Mouse (Mus musculus) thymus, postnatal 25 days (tissue): ENCODE results near the gene Pdpk1.
"Not testable (repeated sequence)": the region's sequence is repeated elsewhere in the genome, so short reads cannot be mapped to it uniquely, and the experiment has no call there.

Experiments
- DNase-seq: peaks from one replicate; pipeline ENCODE4 v3.0.0; 2022

Gene Pdpk1

DNA sequence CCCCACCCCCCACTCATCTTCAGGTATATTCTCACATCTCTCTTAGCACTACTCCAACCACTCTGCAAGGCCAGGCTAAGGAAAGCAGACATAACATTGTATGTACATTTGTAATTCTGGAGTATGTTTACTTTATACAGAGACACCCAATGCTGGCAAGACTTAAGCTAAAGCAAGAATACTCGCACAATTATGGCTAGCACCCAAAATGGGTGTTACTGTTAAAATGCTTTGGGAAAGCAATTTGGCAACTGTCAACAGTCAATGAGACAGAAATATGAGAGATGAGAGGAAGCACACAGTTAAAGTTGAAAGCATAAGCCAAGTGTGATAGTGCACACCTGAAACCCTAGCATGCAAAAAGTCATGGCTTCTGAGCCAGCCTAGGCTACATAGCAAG lies 39.5 kb downstream of the Pdpk1 start:
- no peak for DNase-seq

DNA sequence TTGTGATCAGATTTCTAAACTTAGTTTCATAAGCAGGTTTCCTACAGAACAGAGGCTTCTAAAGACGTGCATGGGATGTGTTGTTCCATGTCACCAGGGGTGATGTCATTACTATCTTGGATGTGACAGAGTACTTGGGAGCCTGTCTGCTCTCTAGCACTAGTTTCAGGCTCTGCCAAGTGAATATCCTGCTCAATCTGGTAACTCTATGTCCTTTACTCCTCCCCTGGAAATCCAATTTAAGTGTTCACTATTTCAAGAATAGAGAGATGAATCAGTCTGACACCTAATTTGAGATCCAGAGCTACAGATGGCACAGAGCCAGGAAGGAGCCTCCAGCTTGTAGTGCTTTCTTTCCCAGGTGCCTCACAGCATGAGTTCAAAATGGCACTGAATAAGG lies 41.8 kb downstream of the Pdpk1 start:
- DNase-seq, result no peak

DNA sequence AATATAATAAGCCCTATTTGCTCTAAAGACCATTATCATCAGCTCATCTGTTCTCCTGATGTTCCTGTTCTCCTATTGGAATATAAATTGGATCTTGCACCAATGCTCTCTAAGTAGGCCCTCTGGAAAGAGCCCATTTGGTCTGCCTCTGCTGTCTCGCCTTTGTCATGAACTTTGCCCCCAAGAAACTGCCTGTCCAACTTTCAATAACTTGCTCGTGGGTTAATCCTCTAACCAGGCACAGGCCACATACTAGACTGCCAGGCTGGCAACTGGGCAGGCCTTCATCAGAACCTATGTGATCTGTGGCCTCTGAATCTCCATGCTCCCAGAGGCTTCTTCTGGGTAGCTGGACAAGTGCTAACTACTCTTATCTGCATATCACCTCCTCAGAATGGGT lies 45.6 kb downstream of the Pdpk1 start:
- DNase-seq, result no peak

DNA sequence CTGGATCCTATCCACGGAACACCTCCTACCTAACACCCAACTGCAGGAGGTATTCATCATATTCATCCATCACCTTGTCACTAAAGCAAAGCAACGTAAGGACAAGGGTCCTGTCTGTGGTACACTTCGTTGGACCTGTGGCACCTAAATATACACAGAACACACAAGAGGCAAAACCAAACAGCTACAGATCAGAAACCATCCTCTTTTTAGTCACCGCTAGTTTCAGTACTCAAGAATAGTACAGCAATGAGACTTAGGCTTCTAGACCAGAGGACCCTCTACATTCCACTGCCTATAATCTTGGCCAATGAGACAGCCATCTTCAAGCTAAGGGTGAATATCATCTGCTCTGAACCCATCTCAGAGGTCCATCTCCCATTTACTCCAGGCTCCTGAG lies 52.4 kb downstream of the Pdpk1 start:
- no peak for DNase-seq

DNA sequence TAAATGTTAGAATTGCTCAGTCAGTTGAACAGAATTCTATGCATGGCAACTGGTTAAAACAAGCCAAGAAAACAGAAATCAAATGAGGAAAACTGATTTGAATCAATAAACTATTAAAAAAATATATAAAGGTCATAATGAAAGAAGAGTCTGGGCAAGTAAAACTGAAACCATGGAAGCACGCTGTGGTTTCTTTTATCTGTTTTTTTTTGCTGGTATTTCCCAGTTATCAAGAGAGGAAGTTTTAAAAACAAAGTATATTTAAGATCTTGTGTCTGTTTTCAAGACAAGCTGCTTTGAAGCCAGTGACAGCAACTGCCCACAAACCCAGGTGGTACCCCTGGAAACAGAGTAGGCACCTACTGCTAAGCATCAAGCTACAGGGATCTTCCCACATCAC lies 60.1 kb downstream of the Pdpk1 start:
- no peak for DNase-seq

DNA sequence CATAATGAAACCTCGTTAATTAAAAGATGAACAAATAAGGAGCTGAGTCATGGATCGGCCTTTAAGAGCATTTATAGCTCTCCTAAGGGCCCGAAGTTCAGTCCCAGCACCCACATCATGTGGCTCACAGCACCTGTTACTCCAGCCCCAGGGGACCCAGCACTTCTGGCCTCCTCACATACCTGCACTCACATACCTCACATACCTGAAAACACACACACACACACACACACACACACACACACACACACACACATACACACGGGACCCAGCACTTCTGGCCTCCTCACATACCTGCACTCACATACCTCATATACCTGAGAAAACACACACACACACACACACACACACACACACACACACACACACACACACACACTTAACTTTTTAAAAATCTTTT lies 64.3 kb downstream of the Pdpk1 start:
- DNase-seq, result not testable (repeated sequence)

DNA sequence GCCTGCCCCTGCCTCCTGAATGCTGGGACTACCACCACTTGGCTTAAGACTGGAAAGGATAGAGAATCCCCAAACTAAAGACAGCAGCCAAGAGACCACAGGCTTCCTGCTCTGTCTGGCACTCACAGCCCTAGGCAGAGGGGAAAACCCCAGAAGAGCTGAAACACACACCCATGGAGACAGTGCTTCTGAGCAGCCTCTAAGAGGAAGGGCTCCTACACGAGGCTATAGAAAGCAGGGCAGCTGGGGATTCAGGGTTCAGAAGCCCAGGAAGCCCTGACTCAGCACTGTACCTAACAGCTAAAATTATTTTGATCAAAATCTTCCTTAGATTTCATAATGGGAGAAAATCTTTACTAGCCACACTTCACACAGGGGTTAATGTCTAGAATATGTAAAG lies 66.1 kb downstream of the Pdpk1 start:
- peak; percentile 4 for DNase-seq

DNA sequence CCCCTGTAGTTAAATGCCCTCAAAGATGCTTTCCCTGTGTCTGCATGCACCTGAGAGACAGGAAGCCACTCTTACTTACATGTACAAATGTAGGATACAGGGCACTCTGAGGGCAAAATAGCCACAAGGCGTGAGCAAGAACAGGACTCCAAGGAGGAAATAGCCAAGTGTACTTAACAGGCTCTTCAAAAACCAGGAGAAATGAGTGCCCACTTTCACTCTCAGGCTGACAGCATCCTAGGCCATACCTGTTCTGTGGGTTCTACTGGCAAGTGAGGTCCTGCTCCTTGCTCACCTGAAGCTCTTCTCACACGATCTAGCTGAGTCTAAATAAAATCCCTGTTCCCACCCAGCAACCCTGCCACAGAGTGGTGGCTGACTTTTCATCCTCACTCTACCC lies 73.6 kb downstream of the Pdpk1 start:
- no peak for DNase-seq

DNA sequence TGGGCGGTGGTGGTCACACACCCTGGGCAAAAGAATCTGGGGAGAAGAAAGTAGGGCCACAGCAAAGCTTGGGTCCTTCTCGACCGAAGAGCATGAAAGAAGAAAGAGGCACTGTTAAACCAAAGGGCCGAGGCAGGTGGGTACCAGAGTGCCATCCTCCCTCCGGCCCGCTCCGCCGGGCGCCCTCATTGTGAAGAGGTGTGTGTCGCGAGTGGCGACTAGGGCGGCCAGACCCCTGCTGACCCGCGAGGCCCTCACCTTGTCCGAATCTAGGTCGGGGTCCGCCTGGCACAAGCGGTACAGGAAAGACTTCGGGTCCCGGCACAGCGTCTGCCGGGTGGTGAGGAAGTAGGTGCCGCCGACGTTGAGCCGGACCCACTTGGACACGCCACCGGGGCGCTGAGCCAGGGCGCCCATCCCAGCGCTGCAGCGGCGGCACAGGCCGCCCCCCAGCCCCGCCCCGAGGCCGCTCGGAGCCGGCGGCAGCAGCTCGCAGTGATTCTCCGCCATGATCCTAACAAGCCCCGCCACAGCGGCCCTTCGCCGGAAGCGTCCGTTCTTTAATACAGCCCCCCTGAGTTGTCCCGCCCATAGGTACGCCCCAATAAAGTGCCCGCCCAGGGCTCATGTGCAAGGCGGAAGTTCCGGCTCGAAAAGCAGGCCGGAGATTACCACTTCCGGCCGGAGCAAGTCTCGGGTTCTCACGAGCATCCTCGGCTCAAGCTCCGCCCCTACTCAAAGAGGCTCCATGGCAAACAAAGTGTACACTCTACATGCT lies 77.6 kb downstream of the Pdpk1 start, which contains the start of gene Kctd5:
Gene Kctd5, minus strand, starts transcription at position 567 of the 778 bp plus-strand sequence.
- peak; percentile 89 for DNase-seq

DNA sequence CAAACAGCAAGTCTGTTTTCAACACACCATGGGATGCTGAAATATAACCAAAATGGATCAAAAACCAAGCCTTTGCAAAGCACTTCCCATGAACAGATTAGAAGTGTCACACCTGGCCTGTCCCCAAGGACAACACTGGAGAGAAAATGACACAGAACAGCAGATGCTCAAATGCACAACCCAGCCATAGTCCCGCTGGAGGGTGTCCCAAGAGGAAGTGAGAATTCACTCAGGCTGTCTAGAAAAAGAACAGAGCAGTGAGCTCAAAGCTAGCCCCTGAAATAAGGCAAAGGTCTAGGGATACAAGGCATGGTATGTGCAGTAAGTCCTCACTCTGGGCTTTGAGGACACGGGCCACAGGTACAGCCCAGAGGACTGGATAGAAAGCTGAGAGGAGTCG lies 81.2 kb downstream of the Pdpk1 start:
- DNase-seq, result no peak

DNA sequence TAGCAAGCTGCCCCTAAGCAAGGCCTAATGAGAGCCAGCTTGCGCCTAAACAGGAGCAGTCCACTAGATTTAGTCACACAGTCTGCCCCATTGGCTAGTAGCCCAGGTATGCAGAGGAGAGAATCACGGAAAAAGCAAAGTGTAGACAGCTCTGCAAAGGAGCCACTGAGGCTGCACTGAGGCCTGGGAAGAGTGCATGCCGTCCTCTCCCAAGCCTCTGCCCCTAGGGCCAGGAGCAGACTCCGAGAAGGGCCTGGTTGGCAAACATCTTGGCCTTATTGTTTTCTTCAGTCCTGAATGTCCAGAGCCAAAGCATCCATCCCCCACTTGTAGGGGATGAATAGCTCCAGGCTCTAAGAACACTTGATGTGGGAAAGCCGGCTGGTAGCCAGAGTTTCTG lies 82.5 kb downstream of the Pdpk1 start:
- no peak for DNase-seq

DNA sequence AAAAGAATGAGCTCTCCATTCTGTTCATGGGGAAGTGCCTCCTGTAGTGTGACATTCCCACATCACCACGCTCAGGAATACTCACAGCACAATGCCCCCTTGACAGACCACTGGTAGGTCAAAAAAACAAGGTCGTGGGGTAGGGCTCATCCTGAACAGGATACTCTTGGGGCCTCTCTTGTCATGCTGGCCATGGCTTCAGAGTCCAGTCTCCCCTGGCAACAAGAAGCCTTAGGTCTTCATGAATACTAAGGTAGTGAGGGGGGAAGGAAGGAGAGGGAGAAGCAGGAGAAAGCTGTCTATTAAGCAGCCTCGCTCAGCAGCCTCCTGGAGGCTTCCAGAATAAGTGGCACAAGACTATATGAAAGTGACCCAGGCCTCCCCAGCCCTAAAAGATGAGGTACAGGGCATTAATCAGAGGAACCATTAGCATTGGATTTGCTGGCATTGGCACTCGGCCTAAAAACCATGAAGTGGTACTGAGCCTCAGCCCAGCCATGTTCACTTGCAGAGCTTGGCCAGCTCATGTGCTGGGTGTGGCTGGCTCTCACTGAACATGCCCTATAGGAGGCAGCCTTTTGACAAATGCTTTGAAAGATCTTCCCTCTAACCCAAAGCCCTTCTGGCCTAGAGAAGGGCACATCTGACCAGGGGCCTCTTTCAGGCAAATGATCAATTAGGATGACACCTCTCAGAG lies 88.1 kb downstream of the Pdpk1 start:
- no peak for DNase-seq

DNA sequence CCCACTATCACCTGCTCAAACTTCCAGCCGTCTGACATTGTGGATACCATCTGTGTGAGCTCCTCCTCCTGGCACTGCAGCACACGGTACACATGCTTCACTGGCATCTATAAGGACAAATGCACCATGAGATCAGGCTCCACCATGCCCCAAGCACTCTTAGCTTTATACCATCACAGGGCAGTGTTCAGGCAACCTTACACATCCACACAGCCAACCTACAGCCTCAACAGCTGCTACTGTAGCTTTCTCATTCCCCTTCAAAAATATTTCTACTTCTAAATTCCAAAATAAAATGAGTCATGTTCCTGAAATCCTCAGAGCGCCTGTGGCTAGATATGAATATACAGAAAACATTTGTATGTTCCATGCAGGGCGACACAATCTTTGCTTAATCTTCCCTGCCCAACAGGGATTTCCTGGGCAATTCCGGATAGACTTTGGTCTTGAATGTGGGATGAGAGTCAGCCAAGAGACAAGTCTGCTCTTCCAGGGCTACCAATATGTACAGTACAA lies 92.9 kb downstream of the Pdpk1 start:
- DNase-seq, result no peak

DNA sequence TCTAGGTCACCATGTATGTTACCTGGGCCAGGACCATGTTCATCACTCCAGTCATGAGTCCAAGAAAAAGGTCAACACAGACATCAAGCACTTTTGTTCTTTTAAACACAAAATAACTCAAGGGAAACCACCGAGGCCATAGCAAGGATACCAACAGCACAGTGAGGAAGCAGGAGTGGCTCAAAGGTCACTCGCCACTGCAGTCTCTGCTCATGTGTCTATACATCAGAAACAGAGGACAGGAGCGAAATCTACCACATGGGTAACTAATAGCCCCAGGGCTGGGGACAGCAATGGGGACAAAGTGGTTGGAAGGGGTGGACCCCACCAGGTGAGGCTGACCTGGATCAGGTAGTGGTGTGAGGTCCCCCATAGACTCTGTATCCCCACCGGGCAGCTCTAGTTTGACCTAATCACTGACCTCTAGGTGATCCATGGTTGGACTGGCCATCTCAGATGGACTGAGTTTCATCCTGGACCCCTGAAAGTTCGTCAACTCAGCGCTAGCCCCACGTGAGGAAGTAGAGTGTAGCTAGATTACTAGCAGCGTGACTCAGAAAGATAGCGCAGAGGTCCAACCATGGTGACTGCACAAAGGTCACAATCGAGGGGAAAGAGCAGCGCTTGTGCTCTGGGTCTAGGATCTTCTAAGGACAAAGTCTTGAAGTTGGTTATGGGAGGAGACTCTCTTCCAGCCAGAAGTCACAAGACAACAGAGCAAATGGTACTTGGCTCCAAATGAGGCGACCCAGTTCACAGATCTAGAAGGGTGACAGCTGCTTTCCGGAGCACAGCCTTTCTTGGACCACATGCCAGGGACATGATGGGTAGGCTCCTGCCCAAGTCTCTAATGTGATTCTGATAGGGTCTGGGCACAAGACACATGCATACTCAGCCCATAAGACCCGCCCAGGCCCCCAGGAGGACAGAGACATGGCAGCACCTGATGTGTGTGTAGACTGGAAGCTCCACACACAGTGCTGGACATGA lies 93.8 kb downstream of the Pdpk1 start:
- no peak for DNase-seq

DNA sequence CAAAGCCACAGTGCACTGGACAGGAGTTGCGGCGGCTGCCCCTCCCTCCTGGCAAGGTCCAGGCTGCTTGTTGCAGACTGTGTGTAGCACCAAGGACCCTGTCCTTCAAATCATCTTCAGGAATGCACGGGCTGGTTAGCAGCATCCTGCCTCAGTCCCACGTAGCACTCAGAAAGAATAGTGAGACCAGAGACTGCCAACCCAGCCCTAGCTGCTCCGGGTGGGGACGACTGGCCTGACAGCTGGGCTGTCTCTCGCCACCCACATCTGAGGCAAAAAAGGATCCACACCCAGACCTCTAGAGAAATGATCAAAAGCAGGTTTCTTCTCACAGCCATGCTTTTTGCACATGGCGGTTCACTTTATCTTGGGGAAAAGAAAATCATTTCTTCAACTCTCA lies 101.7 kb downstream of the Pdpk1 start:
- DNase-seq, result no peak

DNA sequence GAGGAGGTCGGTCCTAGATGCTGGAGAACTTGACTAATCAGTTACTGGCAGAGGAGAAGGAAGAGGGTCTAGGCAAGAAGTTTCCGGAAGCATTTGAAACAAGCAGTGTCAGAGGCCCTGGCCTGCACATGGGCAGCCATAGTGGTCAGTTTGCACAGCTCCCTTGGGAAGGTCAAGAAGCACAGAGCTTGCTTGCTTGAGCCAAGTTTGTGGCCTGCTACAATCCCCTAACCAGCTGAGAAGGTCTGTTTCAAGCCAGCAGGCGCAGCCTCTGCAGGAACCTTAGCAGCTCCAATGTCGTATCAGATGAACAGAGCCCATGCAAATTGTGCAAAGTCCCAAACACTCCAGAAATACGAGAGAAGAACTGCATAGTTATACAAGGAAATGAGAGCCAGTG lies 102.7 kb downstream of the Pdpk1 start:
- no peak for DNase-seq

DNA sequence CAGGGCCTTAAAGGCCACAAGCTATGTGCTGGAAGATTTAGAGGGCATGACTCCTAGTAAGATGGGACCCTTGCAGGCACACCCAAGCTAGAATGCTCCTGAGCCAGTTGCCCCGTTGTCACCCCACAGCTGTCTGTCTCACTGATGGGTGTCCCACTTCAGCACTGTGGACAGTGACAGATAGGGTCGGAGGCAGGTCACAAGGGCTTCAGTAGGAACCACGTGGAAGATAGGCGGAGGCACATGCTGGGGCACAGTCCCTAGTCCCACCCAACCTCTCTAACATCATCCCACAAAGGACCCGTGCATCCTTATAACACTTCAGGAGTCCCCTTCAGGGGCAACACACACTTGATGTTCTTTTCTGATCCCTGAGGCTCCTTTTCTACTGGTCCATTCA lies 104.7 kb downstream of the Pdpk1 start:
- no peak for DNase-seq

DNA sequence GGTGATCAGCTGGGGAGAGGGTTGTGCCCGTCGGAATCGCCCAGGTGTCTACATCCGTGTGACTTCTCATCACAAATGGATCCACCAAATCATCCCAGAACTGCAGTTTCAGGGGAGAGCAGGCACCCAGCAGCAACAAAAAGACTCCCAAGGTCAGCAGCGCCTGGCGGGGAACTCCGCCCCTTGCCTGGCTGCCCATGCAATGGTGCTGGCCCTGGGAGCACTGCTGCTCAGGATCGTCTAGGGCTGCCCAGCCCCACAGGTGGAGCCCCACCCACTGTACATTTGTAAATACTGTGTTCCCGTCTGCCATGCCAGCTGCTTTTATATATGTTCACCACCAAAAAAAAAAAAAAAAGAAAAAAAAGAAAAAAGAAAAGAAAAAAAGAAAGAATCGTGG lies 105.1 kb downstream of the Pdpk1 start:
- no peak for DNase-seq

DNA sequence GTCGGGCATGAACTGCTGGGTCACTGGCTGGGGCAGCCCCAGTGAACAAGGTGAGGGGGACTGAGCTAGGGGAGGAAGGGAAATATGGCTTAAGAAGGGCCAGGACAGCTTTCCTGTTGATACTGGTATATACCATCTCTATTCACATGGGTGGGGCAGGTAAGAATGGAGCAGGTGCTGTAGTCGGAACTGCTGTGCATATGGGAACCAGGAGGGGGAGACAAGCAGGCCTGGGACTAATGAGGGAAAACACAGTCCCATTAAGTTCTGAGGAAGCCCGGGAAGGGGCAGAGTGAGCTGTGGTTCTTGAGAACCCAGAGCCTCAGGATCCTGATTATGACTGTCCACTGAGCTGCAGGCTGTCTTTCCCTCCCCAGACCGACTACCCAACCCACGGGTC lies 106.2 kb downstream of the Pdpk1 start:
- DNase-seq, result no peak

DNA sequence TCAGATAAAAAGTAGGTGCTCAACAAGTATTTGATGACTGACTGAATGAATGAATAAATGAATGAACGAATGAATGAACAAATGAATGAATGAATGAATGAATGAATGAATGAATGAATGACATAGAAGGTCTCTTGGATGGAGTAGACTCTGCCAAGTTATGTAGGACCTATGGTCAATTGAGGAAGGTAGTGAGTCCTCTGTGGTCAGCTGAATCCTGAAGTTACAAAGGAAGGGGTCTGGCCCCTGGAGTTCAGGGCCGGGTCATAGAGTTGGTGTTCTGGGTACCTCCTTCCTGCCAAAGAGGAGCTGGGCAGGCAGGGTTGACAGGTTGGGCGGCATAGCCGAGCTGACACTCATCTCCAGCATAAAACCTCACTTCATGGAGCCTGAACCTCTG lies 112.9 kb downstream of the Pdpk1 start, which contains the start of gene Prss27:
Gene Prss27, plus strand, starts transcription at position 301 of the 400 bp plus-strand sequence.
- DNase-seq, result no peak

DNA sequence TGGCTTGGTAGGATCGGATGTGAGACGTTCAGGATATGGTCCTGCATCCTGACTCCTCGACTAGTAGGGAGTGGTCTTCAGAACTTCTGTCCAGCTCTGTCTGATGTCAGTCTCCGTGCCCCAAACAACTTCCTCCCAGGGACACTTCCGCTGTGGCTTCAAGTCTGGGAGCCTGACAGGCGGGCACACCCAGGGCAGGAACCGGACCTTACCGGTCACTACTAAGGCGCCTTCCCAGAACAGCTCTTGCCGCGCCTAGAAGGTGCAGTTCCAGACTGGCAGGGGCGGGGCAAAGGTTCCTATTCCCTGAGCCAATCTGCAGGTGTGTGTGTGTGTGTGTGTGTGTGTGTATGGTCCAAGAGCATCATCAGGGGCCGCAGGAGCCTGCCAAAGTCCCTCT lies 113.4 kb downstream of the Pdpk1 start:
- no peak for DNase-seq

DNA sequence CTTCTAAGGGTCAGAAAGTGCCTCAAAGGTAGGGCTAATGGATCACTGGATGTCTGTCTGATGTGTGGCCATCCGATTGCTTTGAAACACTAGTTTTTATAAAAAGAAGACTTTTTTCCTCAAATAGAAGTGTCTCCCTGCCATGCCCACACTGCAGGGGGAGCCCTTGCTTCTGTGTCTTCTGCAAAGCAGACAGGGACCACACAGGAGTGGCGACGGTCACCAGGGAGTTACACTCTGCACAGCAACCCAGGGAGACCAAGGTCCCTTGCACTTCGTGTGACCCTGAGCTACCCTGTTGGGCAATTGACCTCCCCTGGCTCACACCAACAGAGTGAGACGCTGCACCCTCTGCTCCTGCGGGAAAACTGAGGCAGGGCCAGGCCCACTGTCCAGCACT lies 113.8 kb downstream of the Pdpk1 start:
- no peak for DNase-seq

DNA sequence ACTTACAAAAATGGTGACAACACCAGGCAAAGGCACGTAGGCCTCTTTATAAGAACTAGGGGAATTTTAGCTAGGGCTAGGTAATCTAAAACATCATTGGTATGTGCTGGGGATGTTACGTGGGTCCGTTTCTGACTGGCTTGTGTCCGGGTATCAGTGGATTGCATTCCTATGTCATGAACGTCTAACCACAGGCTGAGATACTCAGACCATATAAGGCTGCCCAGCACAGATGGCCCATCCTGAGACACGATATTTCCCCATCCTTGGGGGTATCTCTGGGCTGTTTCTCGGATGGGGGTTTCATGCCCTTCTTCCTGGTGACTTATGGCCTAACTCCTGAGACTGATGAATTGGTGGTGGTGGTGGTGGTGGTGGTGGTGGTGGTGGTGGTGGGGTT lies 115.6 kb downstream of the Pdpk1 start:
- DNase-seq, result no peak
